Mouse (Mus musculus) neural tube, embryonic 11.5 days (tissue): Measurements from ENCODE around the gene Slc24a4. TPM values are rescaled to one million over a fixed set of nuclear protein-coding genes. Genes with fewer than 3 reads are reported as not detected.

Experiments
- ATAC-seq: fragments of 200-750 bp; cut with Nextera tagmentation; 2 replicates; pipeline ENCODE4 v1.8.0; 2017; ENCODE audit warnings: moderate number of reproducible peaks, mild to moderate bottlenecking, moderate TSS enrichment, moderate library complexity; ENCODE audit not compliant: insufficient read depth, low FRiP score, low TSS enrichment
- DNase-seq: peaks from one replicate; pipeline ENCODE4 v3.0.0-alpha.2; 2015; ENCODE audit warnings: low spot score
- H3K27ac ChIP-seq: fragments of 300-500 bp; sonication (generic); 2 replicates; pipeline ENCODE4 v1.5.1; 2014; ENCODE audit warnings: low read depth, mild to moderate bottlenecking, low read length
- H3K27me3 ChIP-seq: fragments of 300-500 bp; sonication (generic); 2 replicates; pipeline ENCODE4 v1.6.1; 2014; ENCODE audit warnings: mild to moderate bottlenecking, low read length, mixed read lengths; ENCODE audit not compliant: control insufficient read depth, insufficient read depth
- H3K36me3 ChIP-seq: fragments of 300-500 bp; sonication (generic); 2 replicates; pipeline ENCODE4 v1.6.1; 2014; ENCODE audit warnings: mild to moderate bottlenecking, low read length, moderate library complexity, mixed read lengths; ENCODE audit not compliant: control insufficient read depth, insufficient read depth
- H3K4me1 ChIP-seq: fragments of 300-500 bp; sonication (generic); 2 replicates; pipeline ENCODE4 v1.6.1; 2014; ENCODE audit warnings: low read length, mixed read lengths; ENCODE audit not compliant: control insufficient read depth, insufficient read depth
- H3K4me2 ChIP-seq: fragments of 300-500 bp; sonication (generic); 2 replicates; pipeline ENCODE4 v1.6.1; 2014; ENCODE audit warnings: low read depth, mild to moderate bottlenecking, moderate library complexity
- H3K4me3 ChIP-seq: fragments of 300-500 bp; sonication (generic); 2 replicates; pipeline ENCODE4 v1.5.1; 2014; ENCODE audit warnings: low read depth, low read length
- H3K9ac ChIP-seq: fragments of 300-500 bp; sonication (generic); 2 replicates; pipeline ENCODE4 v1.6.1; 2014; ENCODE audit warnings: mild to moderate bottlenecking, low read length
- H3K9me3 ChIP-seq: fragments of 300-500 bp; sonication (generic); 2 replicates; pipeline ENCODE4 v1.6.1; 2016; ENCODE audit warnings: low read length; ENCODE audit not compliant: control insufficient read depth
- WGBS: fragments of 180-500 bp; shearing (Covaris S2); extraction: QIAGEN DNeasy Blood & Tissue Kit; methylation state at CpG from one replicate; pipeline ENCODE4 v1.1.7; 2014; 5-methylcytosine and 5-hydroxymethylcytosine counted together
- polyA plus RNA-seq: library from polyadenylated mRNA; unstranded; fragments of >200 nt; fragmentation: Nextera tagmentation; extraction: Ambion mirVana; gene quantifications from 2 replicates; pipeline ENCODE4 v1.2.1, GENCODE M21; 2014

The Slc24a4 gene
- polyA plus RNA-seq, 1 experiment from 2014 or later, result 0.52 TPM

DNA sequence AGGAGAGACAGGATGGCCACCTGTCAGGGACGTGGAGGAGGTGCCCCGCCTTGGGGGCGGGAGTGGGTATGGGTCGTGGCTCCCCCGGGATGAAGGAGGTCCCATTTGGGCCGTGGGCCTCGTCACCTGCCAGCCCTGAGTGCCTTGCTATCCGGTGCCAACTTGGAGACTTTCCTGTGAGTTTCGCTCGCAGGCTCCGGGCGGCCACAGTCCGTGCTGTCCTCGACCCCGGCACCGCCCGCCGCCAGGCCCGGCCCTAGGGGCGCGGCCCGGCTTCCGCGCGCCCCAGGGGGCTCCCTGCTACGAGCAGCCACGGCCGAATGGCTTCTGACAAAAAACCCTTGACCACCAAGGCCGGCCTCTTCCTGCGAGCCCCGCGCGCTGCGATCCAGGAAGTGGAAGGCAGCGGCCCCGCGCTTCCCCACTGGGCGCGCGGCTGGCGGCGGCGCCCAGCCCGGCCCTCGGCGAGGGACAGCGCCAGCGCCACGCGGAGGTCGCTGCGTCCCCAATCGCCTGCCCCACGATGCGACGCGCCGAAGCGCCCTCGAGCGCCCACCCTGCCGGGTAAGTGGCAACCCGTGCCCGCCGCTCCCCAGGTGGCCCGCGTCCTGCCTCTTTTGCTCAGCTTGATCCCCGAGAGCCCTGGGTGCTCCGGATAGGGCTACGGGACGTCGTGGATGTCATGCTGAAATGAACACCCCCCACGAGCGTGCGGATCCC, 154.4 kb downstream of the Slc24a4 start, which contains the start of gene Rin3:
Rin3 (plus strand) TSS at position 286 of the 720 bp plus-strand sequence.
- no peaks in the 10 kb centered on the region for H3K4me1 ChIP-seq
- H3K27ac ChIP-seq, result no peak within 1 kb of the TSS
- no peaks in the 10 kb centered on the region for H3K9me3 ChIP-seq
- under 1% methylated on average over 75 of the region's 75 CpGs for WGBS
- no peaks in the 10 kb centered on the region for H3K27me3 ChIP-seq
- H3K4me3 ChIP-seq, result peak within 1 kb of the TSS; percentile 43
- ATAC-seq (peak; percentile 67), DNase-seq (peak; percentile 63)
- no peaks in the 10 kb centered on the region for H3K36me3 ChIP-seq
- peak within 1 kb of the TSS; percentile 97 for H3K4me2 ChIP-seq
- peak within 1 kb of the TSS; percentile 71 for H3K9ac ChIP-seq

DNA sequence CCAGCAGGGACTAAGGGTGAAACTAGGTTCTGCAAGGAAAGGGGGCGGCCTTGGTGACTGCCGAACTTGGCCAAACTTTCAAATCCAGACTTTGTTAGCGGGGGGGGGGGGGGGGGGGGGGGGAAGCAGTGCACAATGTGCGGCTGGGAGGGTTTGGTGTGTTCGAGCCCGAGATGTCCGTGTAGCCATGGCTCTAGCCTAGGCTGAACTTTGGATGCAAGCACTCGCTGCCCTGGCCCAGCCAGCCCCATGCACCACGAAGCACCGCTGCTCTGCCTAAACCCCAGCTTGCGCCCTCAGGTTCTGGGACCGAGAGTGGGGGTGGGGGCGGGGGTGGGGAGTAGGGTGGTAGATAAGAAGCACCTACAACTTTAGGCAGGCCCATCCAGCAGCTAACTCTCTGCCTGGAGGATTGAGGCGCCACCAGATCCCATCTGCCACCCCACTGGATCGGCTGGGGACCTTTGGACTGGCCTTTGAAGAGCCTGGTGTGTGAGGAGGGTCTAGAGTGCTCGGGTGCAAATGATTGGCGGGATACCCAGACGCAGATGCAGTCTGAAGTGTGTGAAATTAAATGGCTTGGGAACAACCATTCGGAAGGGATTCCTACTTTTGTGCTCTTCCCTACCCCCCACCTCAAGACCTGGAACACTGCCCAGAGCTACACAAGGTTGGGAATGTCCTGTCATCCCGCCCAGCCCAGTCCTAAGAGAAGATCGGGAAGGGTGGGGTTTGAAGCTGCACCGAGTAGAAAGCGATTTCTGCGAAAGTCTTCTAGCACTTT, 155.1 kb downstream of the Slc24a4 start:
- H3K9ac ChIP-seq, result peak overlapping the region; percentile 71
- ATAC-seq, result peak; percentile 43
- WGBS, result 8% methylated on average over 23 of the region's 24 CpGs

DNA sequence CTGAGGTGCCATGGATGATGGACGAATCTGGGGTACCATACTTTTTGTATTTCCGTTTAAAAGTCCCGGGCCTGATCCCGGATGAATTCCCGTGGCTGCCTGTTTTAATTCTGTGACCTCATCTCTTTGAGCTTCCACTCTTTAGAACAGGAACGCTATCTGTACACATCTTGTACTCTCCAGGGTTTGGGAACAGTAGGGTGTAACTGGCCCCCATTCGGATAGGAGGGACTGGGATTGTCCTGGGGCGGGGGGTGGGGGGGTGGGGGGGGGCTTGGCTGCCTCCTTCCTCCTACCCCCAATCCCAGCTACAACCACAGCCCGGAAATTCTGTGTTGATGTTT, 155.7 kb downstream of the Slc24a4 start:
- no peak overlapping the region for H3K27ac ChIP-seq
- H3K4me3 ChIP-seq, result 0 out of 2 replicates have a peak overlapping the region, but pooled peaks have one; percentile 43
- H3K4me1 ChIP-seq, result no peaks in the 10 kb centered on the region
- DNase-seq (no peak), ATAC-seq (no peak)
- H3K36me3 ChIP-seq, result no peaks in the 10 kb centered on the region
- no peaks in the 10 kb centered on the region for H3K9me3 ChIP-seq
- WGBS, result 38% methylated on average over 9 of the region's 9 CpGs
- H3K27me3 ChIP-seq, result no peaks in the 10 kb centered on the region
- no peak overlapping the region for H3K9ac ChIP-seq
- H3K4me2 ChIP-seq, result peak overlapping the region; percentile 97; the same call in 1 of the 2 replicates

More for the DNA sequence above, 155.1 kb downstream of the Slc24a4 start:
- H3K36me3 ChIP-seq, result no peaks in the 10 kb centered on the region
- peak overlapping the region; percentile 97 for H3K4me2 ChIP-seq
- peak; percentile 25 for DNase-seq
- H3K4me1 ChIP-seq, result no peaks in the 10 kb centered on the region
- H3K27me3 ChIP-seq, result no peaks in the 10 kb centered on the region
- H3K4me3 ChIP-seq, result peak overlapping the region; percentile 43
- no peaks in the 10 kb centered on the region for H3K9me3 ChIP-seq
- H3K27ac ChIP-seq, result no peak overlapping the region

DNA sequence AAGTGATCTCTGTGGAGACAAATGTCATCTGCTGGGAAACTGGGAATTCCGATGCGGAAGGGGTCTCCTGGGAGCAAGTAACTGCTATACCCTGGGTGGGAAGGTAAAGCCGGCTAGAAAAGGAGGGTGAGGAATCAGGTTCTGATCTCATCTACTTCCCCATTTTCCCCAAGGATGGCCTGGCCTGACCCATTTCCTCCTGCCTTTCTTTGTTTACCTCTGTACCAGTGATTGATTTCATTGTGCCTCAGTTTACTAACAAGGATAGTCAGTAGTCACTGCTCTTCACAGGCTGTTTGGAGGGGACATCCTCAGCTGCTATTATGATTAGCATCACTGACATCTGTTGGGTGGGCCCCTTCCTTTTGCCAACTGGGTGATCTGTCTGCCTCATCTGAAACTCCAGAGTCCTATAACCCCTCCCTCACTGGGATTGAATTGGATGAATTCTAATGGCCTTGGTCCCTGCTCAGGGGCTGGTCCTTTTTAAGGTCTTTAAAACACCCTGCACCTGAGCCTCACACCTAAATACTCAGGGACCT, 156.2 kb downstream of the Slc24a4 start:
- no peak overlapping the region for H3K4me2 ChIP-seq
- no peak overlapping the region for H3K9ac ChIP-seq
- no peaks in the 10 kb centered on the region for H3K27me3 ChIP-seq
- no peak overlapping the region for H3K4me3 ChIP-seq
- no peaks in the 10 kb centered on the region for H3K9me3 ChIP-seq
- ATAC-seq (no peak), DNase-seq (no peak)
- no peaks in the 10 kb centered on the region for H3K4me1 ChIP-seq
- no peak overlapping the region for H3K27ac ChIP-seq
- no peaks in the 10 kb centered on the region for H3K36me3 ChIP-seq
- WGBS, result 42% methylated on average over 3 of the region's 3 CpGs

DNA sequence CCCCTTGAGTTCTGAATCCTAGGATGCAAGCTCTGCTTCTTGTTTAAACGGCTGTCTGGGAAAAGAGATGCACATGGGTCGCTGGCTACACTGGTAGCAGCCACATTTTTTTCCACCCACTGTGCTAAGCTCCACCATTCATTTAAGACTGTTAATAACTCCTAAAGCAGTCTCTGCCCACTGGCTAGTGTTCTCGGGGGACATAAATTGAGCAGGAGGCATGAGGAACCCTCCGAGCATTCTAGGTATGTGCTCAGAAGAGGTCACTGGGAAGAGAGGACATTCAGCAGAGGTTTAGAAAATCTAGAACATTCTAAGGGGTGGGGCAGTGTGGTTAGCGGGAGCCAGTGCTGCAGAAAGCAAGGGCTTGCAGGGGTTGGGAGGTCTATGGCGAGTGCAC, 156.8 kb downstream of the Slc24a4 start:
- no peak for ATAC-seq
- H3K4me2 ChIP-seq, result no peak overlapping the region
- WGBS, result 76% methylated on average over 6 of the region's 6 CpGs
- H3K27me3 ChIP-seq, result no peaks in the 10 kb centered on the region
- no peaks in the 10 kb centered on the region for H3K4me1 ChIP-seq
- DNase-seq, result no peak
- H3K4me3 ChIP-seq, result no peak overlapping the region
- H3K27ac ChIP-seq, result no peak overlapping the region
- H3K9me3 ChIP-seq, result no peaks in the 10 kb centered on the region
- H3K36me3 ChIP-seq, result no peaks in the 10 kb centered on the region
- no peak overlapping the region for H3K9ac ChIP-seq

DNA sequence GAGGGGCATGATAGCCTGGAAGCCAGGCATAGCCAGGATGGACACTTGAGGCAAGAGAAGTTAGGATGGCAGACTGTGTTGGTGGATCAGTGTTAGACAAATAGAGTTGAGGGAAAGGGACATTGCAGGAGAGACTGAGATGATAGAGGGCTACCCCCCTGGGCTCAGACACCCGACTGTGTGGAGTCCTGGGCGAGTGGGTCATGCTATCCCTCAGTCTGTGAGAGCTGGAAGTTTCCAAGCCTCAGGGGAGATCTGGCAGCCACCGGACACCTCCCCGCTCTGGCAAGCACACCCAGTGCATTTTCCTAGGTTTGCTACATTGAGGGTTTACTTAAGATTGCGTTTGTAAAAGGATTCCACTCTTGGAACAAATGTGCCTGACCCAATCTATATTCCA, 157.2 kb downstream of the Slc24a4 start:
- no peaks in the 10 kb centered on the region for H3K4me1 ChIP-seq
- no peaks in the 10 kb centered on the region for H3K27me3 ChIP-seq
- DNase-seq (no peak), ATAC-seq (no peak)
- H3K4me3 ChIP-seq, result no peak overlapping the region
- no peak overlapping the region for H3K4me2 ChIP-seq
- no peak overlapping the region for H3K9ac ChIP-seq
- H3K36me3 ChIP-seq, result no peaks in the 10 kb centered on the region
- WGBS, result 78% methylated on average over 5 of the region's 5 CpGs
- no peak overlapping the region for H3K27ac ChIP-seq
- no peaks in the 10 kb centered on the region for H3K9me3 ChIP-seq

DNA sequence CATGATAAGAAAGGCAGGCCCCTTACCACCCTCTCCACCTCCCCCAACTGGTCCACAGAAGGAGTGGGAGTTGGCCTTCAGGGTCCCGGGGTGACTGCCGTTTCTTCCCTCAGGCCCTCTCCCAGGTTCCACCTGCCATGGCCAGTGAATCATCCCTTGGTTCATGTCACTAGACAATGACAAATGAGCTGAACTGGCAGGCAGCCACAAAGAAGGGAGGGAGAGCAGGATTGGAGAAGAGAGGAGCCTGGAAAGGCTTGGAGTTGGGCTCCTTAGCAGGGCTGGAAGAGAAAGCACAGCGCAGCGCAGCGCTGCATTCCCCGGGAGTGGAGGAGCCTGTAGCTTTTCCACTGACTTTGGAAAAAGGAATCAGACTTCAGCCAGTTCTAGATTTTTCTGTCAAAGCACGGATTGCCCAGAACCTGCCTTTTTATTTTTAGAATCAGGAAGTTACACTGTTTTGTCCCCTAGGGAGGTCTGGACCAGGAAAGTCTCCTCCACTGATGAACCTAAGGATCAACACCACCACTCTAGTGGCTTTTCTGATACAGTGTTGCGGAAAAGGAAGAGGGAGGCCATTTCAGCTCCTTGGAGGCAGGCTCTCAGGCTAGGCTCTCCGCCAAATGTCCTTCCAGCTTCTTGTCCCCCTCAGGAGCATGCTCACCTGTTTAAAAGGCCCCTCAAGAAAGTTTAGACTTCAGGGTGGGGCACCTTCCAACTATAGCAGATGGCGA, 158.3 kb downstream of the Slc24a4 start:
- Histone ChIP-seq H3K36me3 (no peaks in the 10 kb centered on the region), H3K27ac (no peak overlapping the region), H3K4me2 (no peak overlapping the region), H3K9ac (no peak overlapping the region), H3K4me1 (no peaks in the 10 kb centered on the region), H3K27me3 (no peaks in the 10 kb centered on the region), H3K4me3 (no peak overlapping the region), H3K9me3 (no peaks in the 10 kb centered on the region)
- ATAC-seq (no peak), DNase-seq (peak; percentile 43)
- WGBS, result 69% methylated on average over 10 of the region's 10 CpGs

DNA sequence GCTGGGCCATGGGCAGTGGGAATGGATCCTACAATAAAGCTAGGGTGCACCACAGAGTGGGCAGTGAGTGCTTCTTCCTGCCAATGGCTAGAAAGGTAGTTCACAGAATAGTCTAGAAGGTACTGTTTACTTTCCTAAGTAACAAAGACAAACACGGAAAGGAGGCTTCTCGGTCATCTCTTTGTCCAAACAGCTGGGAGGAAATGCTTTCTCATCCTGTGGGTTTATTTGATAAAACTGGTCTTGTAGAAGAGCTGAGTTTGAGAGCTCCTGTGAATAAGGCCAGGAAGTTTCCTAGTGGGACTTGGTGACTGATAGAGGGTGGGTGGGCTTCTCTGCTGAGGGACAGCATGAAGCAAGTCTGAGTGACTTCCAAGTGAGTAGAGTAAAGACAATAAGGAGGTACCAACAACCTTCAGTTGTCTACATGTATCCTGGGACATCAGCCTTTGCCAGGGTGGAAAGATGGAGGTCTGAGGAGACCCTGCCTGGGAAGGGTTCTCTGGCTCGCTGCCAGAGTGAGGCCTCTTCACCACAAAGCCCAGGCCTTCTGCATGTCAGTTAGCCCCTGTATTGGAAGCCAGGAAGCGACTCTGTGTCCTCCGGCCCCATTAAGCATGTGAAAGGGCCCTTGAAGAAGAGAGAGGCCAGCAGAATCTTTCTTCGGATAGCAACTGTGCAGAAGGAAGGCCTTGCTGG, 159.5 kb downstream of the Slc24a4 start:
- WGBS, result 84% methylated on average over 6 of the region's 6 CpGs
- Histone ChIP-seq H3K27ac (no peak overlapping the region), H3K4me3 (no peak overlapping the region), H3K4me2 (no peak overlapping the region), H3K27me3 (no peaks in the 10 kb centered on the region), H3K9ac (no peak overlapping the region), H3K9me3 (no peaks in the 10 kb centered on the region), H3K36me3 (no peaks in the 10 kb centered on the region), H3K4me1 (no peaks in the 10 kb centered on the region)
- DNase-seq (no peak), ATAC-seq (no peak)
